Mouse (Mus musculus): Measurements from ENCODE around the gene Zswim4. TPM values are rescaled to one million over a fixed set of nuclear protein-coding genes. Genes with fewer than 3 reads are reported as not detected.

Gene Zswim4
- polyA plus RNA-seq, 1 experiment from 2014 or later, result 32.4 TPM

DNA sequence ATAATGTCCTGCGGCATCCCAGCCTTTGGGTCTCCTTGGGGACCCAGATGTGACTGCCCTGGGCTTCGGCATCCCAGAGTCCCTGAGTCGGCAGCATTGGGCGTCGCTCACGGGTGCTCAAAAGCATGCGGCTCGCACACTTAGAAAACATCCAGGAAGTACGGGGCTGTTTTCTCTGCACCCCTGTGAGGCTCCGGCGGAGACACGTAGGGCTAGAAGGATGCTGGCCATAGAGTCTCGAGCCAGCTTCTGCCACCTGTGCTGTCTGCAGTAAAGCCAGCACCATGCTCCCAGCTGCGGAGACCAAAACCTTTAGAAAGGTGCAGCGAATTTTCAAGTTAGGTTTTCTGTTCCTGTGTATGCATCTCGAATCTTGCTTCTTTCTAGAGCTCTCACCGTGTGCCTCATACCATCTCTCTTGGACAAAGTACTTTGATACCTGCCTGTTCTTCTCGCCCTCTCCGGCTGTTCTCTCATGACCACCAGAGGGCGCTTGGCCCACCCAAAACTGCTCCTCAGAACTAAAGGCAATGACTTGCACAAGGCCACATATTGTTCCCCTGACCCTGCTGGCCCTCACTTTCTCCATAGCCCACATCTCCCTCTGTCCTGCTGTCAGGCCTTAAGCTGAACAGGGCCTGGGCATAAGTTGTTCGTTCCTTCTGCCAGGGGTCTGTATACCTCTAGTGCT is 49.6 kb downstream of the Zswim4 start:
- Histone ChIP-seq H3K9me3 (no peaks in the 10 kb centered on the region), H3K4me2 (replicated peaks) (peak overlapping the region; percentile 54), H3K27me3 (no peaks in the 10 kb centered on the region), H3K36me3 (no peaks in the 10 kb centered on the region), H3K9ac (peak overlapping the region; percentile 43; the same call in 1 of the 2 replicates), H3K27ac (0 out of 2 replicates have a peak overlapping the region, but pooled peaks have one; percentile 20), H3K4me1 (peaks cover 27% of the 10 kb centered on the region), H3K4me3 (peak overlapping the region; percentile 19)
- 5% methylated on average over 21 of the region's 21 CpGs for WGBS
- ATAC-seq (ENCODE audit: insufficient number of reproducible peaks, insufficient read depth, low FRiP score, low TSS enrichment), result no peak

DNA sequence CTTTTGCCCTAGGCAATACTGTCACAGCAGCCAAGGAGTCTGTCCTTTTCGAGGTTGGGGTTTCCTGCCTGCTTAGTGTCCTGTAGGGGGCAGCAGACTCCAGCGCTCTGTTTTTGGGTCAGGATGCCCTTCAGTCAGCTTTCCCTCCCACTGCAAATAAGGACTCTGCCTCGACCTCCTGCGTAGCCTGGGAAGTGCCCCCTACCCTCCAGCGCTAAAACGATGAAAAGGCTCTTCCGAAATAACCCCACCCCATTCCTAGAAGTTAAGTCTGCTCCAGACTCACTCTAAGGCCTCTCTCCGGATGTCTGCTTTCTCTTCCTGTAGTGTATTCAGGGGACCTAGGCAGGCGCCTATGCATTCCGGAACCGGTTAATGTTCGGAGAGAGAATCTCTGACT is 50.3 kb downstream of the Zswim4 start:
- Histone ChIP-seq H3K27ac (no peak overlapping the region), H3K4me1 (peaks cover 22% of the 10 kb centered on the region), H3K4me3 (peak overlapping the region; percentile 19), H3K9ac (peak overlapping the region; percentile 43; the same call in 1 of the 2 replicates), H3K9me3 (no peaks in the 10 kb centered on the region), H3K27me3 (no peaks in the 10 kb centered on the region), H3K4me2 (replicated peaks) (peak overlapping the region; percentile 54), H3K36me3 (no peaks in the 10 kb centered on the region)
- ATAC-seq (ENCODE audit: insufficient number of reproducible peaks, insufficient read depth, low FRiP score, low TSS enrichment), result no peak
- under 1% methylated on average over 12 of the region's 12 CpGs for WGBS

- ATAC-seq (ENCODE audit: insufficient number of reproducible peaks, insufficient read depth, low FRiP score, low TSS enrichment), result no peak
Observed at GRCm38 (mm10) chr8:84185117-84185516, 51.7 kb downstream of the Zswim4 start, which contains the start of gene Nanos3. Gene Nanos3 (minus strand): TSS chr8:84185217.

GRCm38 (mm10) chr8:84184085-84185043 is 52.5 kb downstream of the Zswim4 start:
- H3K27ac ChIP-seq, result peak overlapping the region; percentile 94
- H3K36me3 ChIP-seq, result no peaks in the 10 kb centered on the region
- no peaks in the 10 kb centered on the region for H3K9me3 ChIP-seq
- H3K27me3 ChIP-seq, result no peaks in the 10 kb centered on the region
- H3K4me2 ChIP-seq (replicated peaks), result peak overlapping the region; percentile 64
- H3K9ac ChIP-seq, result peak overlapping the region; percentile 98
- H3K4me3 ChIP-seq, result peak overlapping the region; percentile 81
- peaks cover 44% of the 10 kb centered on the region for H3K4me1 ChIP-seq
- 17% methylated on average over 21 of the region's 21 CpGs for WGBS
- no peak; the same call in 1 of the 2 replicates for ATAC-seq (ENCODE audit: insufficient number of reproducible peaks, insufficient read depth, low FRiP score, low TSS enrichment)

More at GRCm38 (mm10) chr8:84185117-84185516, 51.7 kb downstream of the Zswim4 start, which contains the start of gene Nanos3:
- Histone ChIP-seq H3K4me1 (peaks cover 36% of the 10 kb centered on the region), H3K27me3 (no peaks in the 10 kb centered on the region), H3K4me3 (peak within 1 kb of the TSS; percentile 81), H3K36me3 (no peaks in the 10 kb centered on the region), H3K9me3 (no peaks in the 10 kb centered on the region), H3K27ac (peak within 1 kb of the TSS; percentile 94), H3K4me2 (replicated peaks) (peak within 1 kb of the TSS; percentile 64), H3K9ac (peak within 1 kb of the TSS; percentile 98)
- WGBS, result 89% methylated on average over 7 of the region's 7 CpGs

- peak overlapping the region; percentile 94 for H3K27ac ChIP-seq
- H3K4me2 ChIP-seq (replicated peaks), result peak overlapping the region; percentile 64
- H3K27me3 ChIP-seq, result no peaks in the 10 kb centered on the region
- peak; percentile 2; the same call in 1 of the 2 replicates for ATAC-seq (ENCODE audit: insufficient number of reproducible peaks, insufficient read depth, low FRiP score, low TSS enrichment)
- peak overlapping the region; percentile 98 for H3K9ac ChIP-seq
- H3K4me1 ChIP-seq, result peaks cover 49% of the 10 kb centered on the region
- H3K36me3 ChIP-seq, result peaks cover 5% of the 10 kb centered on the region
- no peaks in the 10 kb centered on the region for H3K9me3 ChIP-seq
- WGBS, result 1% methylated on average over 87 of the region's 87 CpGs
- peak overlapping the region; percentile 81 for H3K4me3 ChIP-seq
Observed at GRCm38 (mm10) chr8:84183261-84184084, 53.4 kb downstream of the Zswim4 start.

- H3K9ac ChIP-seq, result peak overlapping the region; percentile 98
- no peak for ATAC-seq (ENCODE audit: insufficient number of reproducible peaks, insufficient read depth, low FRiP score, low TSS enrichment)
- peak overlapping the region; percentile 81 for H3K4me3 ChIP-seq
- peak overlapping the region; percentile 94 for H3K27ac ChIP-seq
- peaks cover 49% of the 10 kb centered on the region for H3K4me1 ChIP-seq
- H3K4me2 ChIP-seq (replicated peaks), result peak overlapping the region; percentile 64
- no peaks in the 10 kb centered on the region for H3K9me3 ChIP-seq
- 48% methylated on average over 4 of the region's 4 CpGs for WGBS
- H3K36me3 ChIP-seq, result peaks cover 11% of the 10 kb centered on the region
- no peaks in the 10 kb centered on the region for H3K27me3 ChIP-seq
Observed at GRCm38 (mm10) chr8:84182833-84183232, 54.0 kb downstream of the Zswim4 start.

GRCm38 (mm10) chr8:84180530-84181190 is 56.2 kb downstream of the Zswim4 start:
- ATAC-seq (ENCODE audit: insufficient number of reproducible peaks, insufficient read depth, low FRiP score, low TSS enrichment), result peak; percentile 62
- Histone ChIP-seq H3K9me3 (no peaks in the 10 kb centered on the region), H3K4me3 (peak overlapping the region; percentile 27), H3K4me2 (replicated peaks) (peak overlapping the region; percentile 57), H3K27ac (peak overlapping the region; percentile 91), H3K9ac (peak overlapping the region; percentile 55), H3K4me1 (peaks cover 48% of the 10 kb centered on the region), H3K27me3 (no peaks in the 10 kb centered on the region), H3K36me3 (peaks cover 25% of the 10 kb centered on the region)
- WGBS, result 2% methylated on average over 16 of the region's 16 CpGs

DNA sequence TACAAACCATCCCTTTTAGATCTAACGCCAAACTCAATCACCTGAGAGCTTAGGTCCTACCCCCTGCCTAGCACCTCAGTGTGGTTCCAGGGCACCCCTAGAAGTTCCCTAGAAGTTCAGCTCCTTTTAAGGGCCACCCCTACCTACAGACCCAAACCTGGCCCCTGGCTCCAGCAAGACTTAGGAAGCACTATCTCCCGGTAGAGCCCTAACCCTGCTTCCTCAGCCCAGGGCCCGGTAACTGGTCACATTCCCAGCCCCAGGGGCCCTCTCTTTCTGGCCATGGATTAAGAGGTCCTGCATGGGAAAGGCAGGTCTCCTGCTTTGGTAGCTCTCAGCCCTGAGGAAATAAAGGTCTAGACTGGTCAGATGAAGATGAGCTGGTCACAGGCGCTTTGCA is 56.9 kb downstream of the Zswim4 start:
- H3K4me3 ChIP-seq, result peak overlapping the region; percentile 27
- no peaks in the 10 kb centered on the region for H3K27me3 ChIP-seq
- H3K9me3 ChIP-seq, result no peaks in the 10 kb centered on the region
- no peak for ATAC-seq (ENCODE audit: insufficient number of reproducible peaks, insufficient read depth, low FRiP score, low TSS enrichment)
- 10% methylated on average over 4 of the region's 4 CpGs for WGBS
- peaks cover 47% of the 10 kb centered on the region for H3K4me1 ChIP-seq
- H3K4me2 ChIP-seq (replicated peaks), result peak overlapping the region; percentile 57
- H3K36me3 ChIP-seq, result peaks cover 32% of the 10 kb centered on the region
- H3K27ac ChIP-seq, result peak overlapping the region; percentile 91
- H3K9ac ChIP-seq, result peak overlapping the region; percentile 55

- H3K4me1 ChIP-seq, result peaks cover 42% of the 10 kb centered on the region
- H3K9ac ChIP-seq, result no peak overlapping the region
- no peaks in the 10 kb centered on the region for H3K9me3 ChIP-seq
- H3K36me3 ChIP-seq, result peaks cover 45% of the 10 kb centered on the region
- no peaks in the 10 kb centered on the region for H3K27me3 ChIP-seq
- ATAC-seq (ENCODE audit: insufficient number of reproducible peaks, insufficient read depth, low FRiP score, low TSS enrichment), result no peak
- 76% methylated on average over 8 of the region's 8 CpGs for WGBS
- H3K27ac ChIP-seq, result no peak overlapping the region
- no peak overlapping the region for H3K4me3 ChIP-seq
- H3K4me2 ChIP-seq (replicated peaks), result no peak overlapping the region
Observed at GRCm38 (mm10) chr8:84178592-84178991, 58.3 kb downstream of the Zswim4 start.

DNA sequence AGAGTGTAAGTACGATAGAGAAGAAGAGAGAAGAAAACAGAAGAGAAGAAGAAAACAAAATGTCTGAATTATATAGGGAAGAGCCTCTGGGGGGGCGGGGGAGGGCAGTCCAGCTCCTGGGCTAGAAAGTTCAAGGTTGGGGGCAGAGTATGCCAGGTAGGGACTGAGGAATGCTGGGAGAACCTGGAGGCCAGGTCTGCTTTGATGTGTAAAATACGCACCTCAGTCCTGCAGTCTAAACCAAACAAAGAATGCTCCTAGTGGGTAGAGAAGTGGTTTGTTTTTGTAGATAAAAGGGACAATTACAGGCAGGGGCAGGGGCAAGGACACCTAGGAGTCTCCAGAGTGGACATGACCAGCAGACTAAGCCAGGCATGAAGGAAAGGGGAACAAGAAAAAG is 59.5 kb downstream of the Zswim4 start:
- peaks cover 57% of the 10 kb centered on the region for H3K36me3 ChIP-seq
- WGBS, result 92% methylated on average over 3 of the region's 3 CpGs

More for the DNA sequence above, 59.5 kb downstream of the Zswim4 start:
- no peaks in the 10 kb centered on the region for H3K9me3 ChIP-seq
- no peak overlapping the region for H3K27ac ChIP-seq
- ATAC-seq (ENCODE audit: insufficient number of reproducible peaks, insufficient read depth, low FRiP score, low TSS enrichment), result no peak
- no peak overlapping the region for H3K4me3 ChIP-seq
- peaks cover 36% of the 10 kb centered on the region for H3K4me1 ChIP-seq
- H3K4me2 ChIP-seq (replicated peaks), result no peak overlapping the region
- H3K9ac ChIP-seq, result no peak overlapping the region
- no peaks in the 10 kb centered on the region for H3K27me3 ChIP-seq
